ENCODE assay signal across 8 mouse cellular contexts in the genomic region with DNA sequence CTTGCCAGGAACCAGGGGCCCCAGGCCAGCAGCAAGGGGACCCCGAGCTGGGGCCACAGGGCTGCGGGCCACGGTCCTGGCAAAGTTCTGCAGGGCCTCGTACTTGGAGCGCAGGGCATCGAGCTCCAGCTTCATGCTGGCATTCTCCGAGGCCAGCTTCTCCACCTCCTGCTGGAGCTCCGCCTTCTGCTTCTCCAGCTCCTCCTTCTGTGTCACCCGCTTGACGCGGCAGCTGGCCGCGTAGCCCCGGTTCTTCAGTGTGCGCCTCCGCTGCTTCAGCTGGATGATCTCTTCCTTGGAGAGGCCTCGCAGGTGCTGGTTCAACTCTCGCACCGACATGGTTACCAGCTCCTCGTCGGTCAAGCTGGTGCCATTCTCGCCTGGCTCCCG. TPM values are rescaled to one million over a fixed set of nuclear protein-coding genes. Genes with fewer than 3 reads are reported as not detected.
DNase-seq lines count a peak whose midpoint lies in the region; ATAC-seq and TF ChIP-seq lines count a peak whose summit lies in the region.

No protein-coding gene starts in this region.

- no peak for DNase-seq in hindbrain, embryonic 10.5 days (ENCODE audit: low spot score)
- DNase-seq in hindbrain, embryonic 14.5 days (ENCODE audit: low spot score) = no peak
- DNase-seq in induced T-regulatory cell, adult 2 months (ENCODE audit: low read depth) = peak; percentile 81
- peak; percentile 81 to 84 for DNase-seq in spleen, postnatal 10 days (ENCODE audit: low spot score in 2 of 2)
- DNase-seq in adipocyte (ENCODE audit: low spot score) = no peak
- no peak for DNase-seq in urinary bladder, adult 2 months (ENCODE audit: low spot score)

- peak overlapping the region; percentile 96 for H3K4me3 ChIP-seq in hindbrain, embryonic 10.5 days
- H3K4me3 ChIP-seq in hindbrain, embryonic 14.5 days (replicated peaks; ENCODE audit: low read length) = no peak overlapping the region
- H3K4me3 ChIP-seq in bone marrow, adult 2 months (replicated peaks; ENCODE audit: control insufficient read depth, low read depth, low read length) = peak overlapping the region; percentile 86
- peak overlapping the region; percentile 87 for H3K4me3 ChIP-seq in liver, embryonic 15.5 days (replicated peaks)

- H3K9ac ChIP-seq in hindbrain, embryonic 14.5 days = no peak overlapping the region
- H3K9ac ChIP-seq in liver, embryonic 15.5 days = peak overlapping the region; percentile 98

- H3K27ac ChIP-seq in hindbrain, embryonic 10.5 days = peak overlapping the region; percentile 76
- H3K27ac ChIP-seq in hindbrain, embryonic 14.5 days = no peak overlapping the region
- H3K27ac ChIP-seq in bone marrow, adult 2 months (ENCODE audit: control insufficient read depth, insufficient read depth, low read depth, low read length, poor library complexity) = peak overlapping the region; percentile 94
- H3K27ac ChIP-seq in liver, embryonic 15.5 days (replicated peaks) = peak overlapping the region; percentile 99

- ATAC-seq in hindbrain, embryonic 14.5 days (ENCODE audit: low FRiP score) = no peak
- ATAC-seq in liver, embryonic 15.5 days (ENCODE audit: insufficient read depth) = no peak

- H3K4me2 ChIP-seq in hindbrain, embryonic 14.5 days (replicated peaks) = no peak overlapping the region
- H3K4me2 ChIP-seq in liver, embryonic 15.5 days = peak overlapping the region; percentile 94

- no peak for TF ChIP-seq CTCF in bone marrow, adult 2 months (IDR thresholded peaks at IDR 0.05; ENCODE audit: control insufficient read depth, insufficient read depth, low read length)

- H3K4me1 ChIP-seq in hindbrain, embryonic 10.5 days (replicated peaks) = peaks cover 62% of the 10 kb centered on the region
- peaks cover 41% of the 10 kb centered on the region for H3K4me1 ChIP-seq in hindbrain, embryonic 14.5 days (replicated peaks; ENCODE audit: control insufficient read depth, insufficient read depth, low read length)
- peaks cover 16% of the 10 kb centered on the region for H3K4me1 ChIP-seq in bone marrow, adult 2 months (ENCODE audit: control insufficient read depth, insufficient read depth, low read length)
- peaks cover 84% of the 10 kb centered on the region for H3K4me1 ChIP-seq in liver, embryonic 15.5 days (replicated peaks)

- H3K27me3 ChIP-seq in hindbrain, embryonic 10.5 days (ENCODE audit: insufficient read depth, poor library complexity, severe bottlenecking) = no peaks in the 10 kb centered on the region
- H3K27me3 ChIP-seq in hindbrain, embryonic 14.5 days (ENCODE audit: control insufficient read depth, insufficient read depth, low read length) = no peaks in the 10 kb centered on the region
- H3K27me3 ChIP-seq in liver, embryonic 15.5 days = no peaks in the 10 kb centered on the region

- H3K9me3 ChIP-seq in hindbrain, embryonic 10.5 days = no peaks in the 10 kb centered on the region
- no peaks in the 10 kb centered on the region for H3K9me3 ChIP-seq in hindbrain, embryonic 14.5 days (ENCODE audit: control insufficient read depth, low read length)
- no peaks in the 10 kb centered on the region for H3K9me3 ChIP-seq in liver, embryonic 15.5 days (replicated peaks)

- WGBS in hindbrain, embryonic 10.5 days = 75% methylated on average over 23 of the region's 23 CpGs
- 75% methylated on average over 23 of the region's 23 CpGs for WGBS in hindbrain, embryonic 14.5 days
- 3% methylated on average over 23 of the region's 23 CpGs for WGBS in bone marrow, adult 2 months
- 24% methylated on average over 23 of the region's 23 CpGs for WGBS in liver, embryonic 15.5 days (ENCODE audit: insufficient replicate concordance)

- peaks cover 41% of the 10 kb centered on the region for H3K36me3 ChIP-seq in hindbrain, embryonic 10.5 days
- peaks cover 27% of the 10 kb centered on the region for H3K36me3 ChIP-seq in hindbrain, embryonic 14.5 days (replicated peaks; ENCODE audit: control insufficient read depth, insufficient read depth)
- H3K36me3 ChIP-seq in liver, embryonic 15.5 days (replicated peaks) = peaks cover 24% of the 10 kb centered on the region

- peak; percentile 97; the same call in 1 of the 2 replicates for TF ChIP-seq POLR2A in bone marrow, adult 2 months (IDR thresholded peaks at IDR 0.05; ENCODE audit: borderline replicate concordance, control insufficient read depth, low read depth, low read length)

RNA-seq across cellular contexts. Expression of a gene that starts 4.1 kb away (rescaled TPM):
- 23.1 and 26.2 TPM in 2 replicates for polyA plus RNA-seq in hindbrain, embryonic 10.5 days (2016; fragmentation: Nextera tagmentation; extraction: Ambion mirVana)
- polyA plus RNA-seq in hindbrain, embryonic 14.5 days (2014; fragmentation: Nextera tagmentation; extraction: Ambion mirVana) = 35.4 and 37.8 TPM in 2 replicates
- 61.7 and 86.9 TPM in 2 replicates for polyA plus RNA-seq in bone marrow, adult 2 months (2011; ENCODE audit: insufficient read depth, insufficient read length, low replicate concordance, missing spikeins)
- polyA plus RNA-seq in liver, embryonic 15.5 days (2015; fragmentation: Nextera tagmentation; extraction: Ambion mirVana) = 37.6 and 42.3 TPM in 2 replicates
- 50.1 and 62.5 TPM in 2 replicates for polyA plus RNA-seq in urinary bladder, adult 2 months (2012; rRNA removed)

RNA-seq across cellular contexts. Expression of a gene that starts 4.3 kb away (rescaled TPM):
- polyA plus RNA-seq in hindbrain, embryonic 10.5 days (2016; fragmentation: Nextera tagmentation; extraction: Ambion mirVana) = 37.0 and 42.4 TPM in 2 replicates
- polyA plus RNA-seq in hindbrain, embryonic 14.5 days (2014; fragmentation: Nextera tagmentation; extraction: Ambion mirVana) = 35.5 and 37.0 TPM in 2 replicates
- polyA plus RNA-seq in bone marrow, adult 2 months (2011; ENCODE audit: insufficient read depth, insufficient read length, low replicate concordance, missing spikeins) = 67.9 and 138 TPM in 2 replicates
- 32.3 and 36.9 TPM in 2 replicates for polyA plus RNA-seq in liver, embryonic 15.5 days (2015; fragmentation: Nextera tagmentation; extraction: Ambion mirVana)
- polyA plus RNA-seq in urinary bladder, adult 2 months (2012; rRNA removed) = 78.6 and 107 TPM in 2 replicates

RNA-seq across cellular contexts. Expression of a gene that starts 11.6 kb away (rescaled TPM):
- polyA plus RNA-seq in hindbrain, embryonic 10.5 days (2016; fragmentation: Nextera tagmentation; extraction: Ambion mirVana) = 139 and 160 TPM in 2 replicates
- 173 and 181 TPM in 2 replicates for polyA plus RNA-seq in hindbrain, embryonic 14.5 days (2014; fragmentation: Nextera tagmentation; extraction: Ambion mirVana)
- 45.4 and 46.8 TPM in 2 replicates for polyA plus RNA-seq in bone marrow, adult 2 months (2011; ENCODE audit: insufficient read depth, insufficient read length, low replicate concordance, missing spikeins)
- 138 and 165 TPM in 2 replicates for polyA plus RNA-seq in liver, embryonic 15.5 days (2015; fragmentation: Nextera tagmentation; extraction: Ambion mirVana)
- polyA plus RNA-seq in urinary bladder, adult 2 months (2012; rRNA removed) = 87.2 and 120 TPM in 2 replicates

RNA-seq across cellular contexts. Expression of a gene that starts 14.2 kb away (rescaled TPM):
- polyA plus RNA-seq in hindbrain, embryonic 10.5 days (2016; fragmentation: Nextera tagmentation; extraction: Ambion mirVana) = 37.6 and 38.7 TPM in 2 replicates
- 16.8 and 17.9 TPM in 2 replicates for polyA plus RNA-seq in hindbrain, embryonic 14.5 days (2014; fragmentation: Nextera tagmentation; extraction: Ambion mirVana)
- polyA plus RNA-seq in bone marrow, adult 2 months (2011; ENCODE audit: insufficient read depth, insufficient read length, low replicate concordance, missing spikeins) = 2.3 TPM in 1 of 2 replicates, not detected in the other
- 5.1 and 5.7 TPM in 2 replicates for polyA plus RNA-seq in liver, embryonic 15.5 days (2015; fragmentation: Nextera tagmentation; extraction: Ambion mirVana)
- 15.5 and 18.5 TPM in 2 replicates for polyA plus RNA-seq in urinary bladder, adult 2 months (2012; rRNA removed)

RNA-seq across cellular contexts. Expression of a gene that starts 18.6 kb away (rescaled TPM):
- not detected in 2 replicates for polyA plus RNA-seq in hindbrain, embryonic 10.5 days (2016; fragmentation: Nextera tagmentation; extraction: Ambion mirVana)
- polyA plus RNA-seq in hindbrain, embryonic 14.5 days (2014; fragmentation: Nextera tagmentation; extraction: Ambion mirVana) = 1.1 and 1.4 TPM in 2 replicates
- polyA plus RNA-seq in bone marrow, adult 2 months (2011; ENCODE audit: insufficient read depth, insufficient read length, low replicate concordance, missing spikeins) = 6.7 TPM in 1 of 2 replicates, not detected in the other
- polyA plus RNA-seq in liver, embryonic 15.5 days (2015; fragmentation: Nextera tagmentation; extraction: Ambion mirVana) = 0.29 and 1.0 TPM in 2 replicates
- 0.07 and 0.21 TPM in 2 replicates for polyA plus RNA-seq in urinary bladder, adult 2 months (2012; rRNA removed)

Comparison
In these comparisons a context has a peak if more than half of its experiments do, and no peak if none do; other contexts are left out.
1. DNase-seq: peak in induced T-regulatory cell, adult 2 months (single experiment) and spleen, postnatal 10 days (2 of 2); none in hindbrain, embryonic 10.5 days (single experiment), hindbrain, embryonic 14.5 days (single experiment), adipocyte (single experiment) and urinary bladder, adult 2 months (single experiment).